Mouse (Mus musculus) lung, adult 18-20 months (tissue): ENCODE data around the gene Cblb.

Experiments used
- DNase-seq, 2 experiments: peaks; one replicate each; pipeline ENCODE4 v3.0.0; 2022; ENCODE audit warnings: mixed read lengths in 2 of 2

The Cblb gene

DNA sequence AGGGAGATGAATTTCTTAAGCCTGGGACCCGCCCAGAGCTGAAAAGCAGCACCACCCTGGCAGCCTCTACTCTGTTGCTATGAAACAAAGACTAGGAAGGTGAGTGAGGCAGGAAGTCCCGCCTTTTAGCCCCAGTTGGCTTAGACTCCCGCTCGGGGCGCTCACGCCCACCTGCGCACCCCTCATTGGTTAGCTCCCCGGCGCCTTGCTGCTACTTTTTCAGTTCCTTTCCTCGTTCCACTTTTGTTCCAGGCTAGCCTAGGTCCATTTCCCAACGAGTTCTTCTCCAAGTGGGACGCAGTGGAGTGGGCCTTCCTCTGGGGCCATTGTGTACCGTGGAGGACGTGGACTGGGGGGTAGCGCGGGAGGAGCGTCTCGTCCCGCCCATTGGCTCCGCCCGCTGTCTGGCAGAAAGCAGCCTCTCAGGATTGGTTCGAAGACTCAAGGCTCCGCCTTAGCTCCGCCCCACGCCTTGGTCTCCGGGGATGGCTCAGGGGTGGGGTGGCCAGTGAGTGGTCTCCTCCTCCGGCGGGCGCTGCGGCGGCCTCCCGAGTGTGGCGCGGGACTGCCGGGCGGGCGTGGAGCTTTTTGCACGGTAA, at the start of gene Cblb:
Gene Cblb, plus strand, starts transcription at position 135 of the 599 bp plus-strand sequence.
- DNase-seq: peak; percentile 99

DNA sequence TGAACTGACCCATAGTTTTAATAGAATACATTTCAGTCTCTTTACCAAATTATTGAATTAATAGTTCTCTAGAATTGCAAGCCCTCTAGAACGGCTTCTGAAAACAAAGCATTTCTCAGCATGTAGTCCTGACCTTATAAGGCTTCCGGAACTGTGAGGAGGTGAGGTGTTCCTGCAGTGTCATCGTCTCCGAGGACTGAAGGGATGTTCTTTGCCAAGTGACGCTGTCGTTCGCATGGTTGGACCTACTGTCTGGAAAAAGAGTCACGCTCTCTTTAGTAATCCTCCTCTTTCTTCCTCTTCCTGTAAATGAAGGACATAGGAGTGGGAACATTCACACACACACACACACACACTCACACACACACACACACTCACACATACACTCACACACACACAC, 45.6 kb upstream of the Cblb start:
- no peak for DNase-seq

DNA sequence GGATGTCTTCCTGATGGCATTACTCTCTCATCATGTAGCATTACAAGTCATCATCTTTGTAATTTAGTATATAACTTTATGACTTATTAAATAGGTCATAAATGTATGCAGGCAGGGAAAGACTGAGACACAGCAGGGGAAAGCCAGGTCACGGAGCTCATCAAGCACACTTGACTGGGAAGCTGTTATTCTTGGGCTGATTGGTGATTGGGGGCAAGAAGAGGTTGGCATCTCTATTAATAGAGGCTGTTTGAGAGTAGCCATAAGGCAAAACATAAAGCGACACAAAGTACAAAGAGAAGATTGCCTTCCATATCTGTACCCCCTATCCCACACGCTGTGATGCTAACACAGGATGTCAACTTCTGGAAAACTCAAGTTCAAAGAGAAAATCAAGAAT, 44.8 kb upstream of the Cblb start:
- no peak for DNase-seq

DNA sequence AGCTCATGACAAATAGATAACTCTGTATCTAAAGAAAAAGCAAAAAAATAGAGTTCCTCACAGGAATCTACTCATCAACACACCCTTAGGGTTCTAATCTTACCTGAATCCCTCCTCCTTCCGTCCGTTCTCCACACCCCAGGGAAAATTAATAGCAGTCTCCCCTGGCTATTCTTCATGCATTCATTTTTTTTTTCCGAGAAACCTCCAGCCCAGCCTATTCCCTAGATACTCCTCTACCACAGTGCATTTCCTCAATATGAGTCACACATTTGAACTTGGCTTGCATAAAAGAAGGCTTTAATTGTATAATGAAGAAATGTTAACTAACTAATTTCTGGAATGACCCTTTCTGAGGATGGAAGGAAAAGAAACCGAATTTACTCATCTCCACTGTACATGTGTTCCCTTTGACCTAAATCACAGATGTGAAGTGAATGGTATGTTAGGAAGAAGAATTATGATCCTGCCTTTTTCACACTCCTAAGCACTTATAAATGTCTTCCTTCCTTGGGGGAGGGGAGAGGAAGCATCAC, 43.9 kb upstream of the Cblb start:
- no peak for DNase-seq

DNA sequence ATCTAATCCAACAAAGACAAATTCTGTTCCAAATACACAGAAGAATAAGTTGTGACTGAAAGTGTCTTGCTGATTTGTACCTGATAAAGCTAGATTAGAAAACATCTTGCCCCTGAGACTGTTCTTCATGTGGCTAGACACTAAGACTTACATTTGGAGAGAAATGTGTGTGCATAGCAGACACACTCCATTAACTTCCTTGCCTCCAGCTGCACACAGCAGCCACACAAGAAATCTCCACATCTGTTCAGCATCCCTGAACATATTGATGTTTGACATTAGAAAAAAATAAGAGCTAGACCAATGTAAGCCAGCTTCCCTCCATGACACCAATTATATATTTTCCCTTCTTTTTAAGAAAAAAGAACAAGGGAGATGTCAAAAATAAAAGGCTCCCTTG, 43.0 kb upstream of the Cblb start:
- DNase-seq: no peak

DNA sequence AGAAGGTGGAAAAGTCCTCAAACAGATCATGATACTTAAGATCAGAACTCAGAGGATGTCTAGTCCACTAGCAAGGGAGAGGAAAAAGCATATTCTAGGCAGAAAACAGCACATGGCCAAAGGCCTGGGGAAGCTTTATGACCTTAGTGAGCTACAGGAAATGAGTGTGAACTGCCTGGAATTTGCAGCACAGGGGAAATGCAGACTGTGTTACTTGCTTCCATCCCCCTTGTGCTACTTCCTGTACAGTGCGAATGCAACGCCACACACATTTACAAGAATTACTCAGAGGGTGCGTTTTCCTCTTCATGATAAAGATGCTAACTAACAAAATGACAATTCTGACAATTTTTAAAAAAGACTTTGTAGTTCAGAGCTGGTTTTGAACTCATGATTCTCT, 41.8 kb upstream of the Cblb start:
- no peak for DNase-seq

DNA sequence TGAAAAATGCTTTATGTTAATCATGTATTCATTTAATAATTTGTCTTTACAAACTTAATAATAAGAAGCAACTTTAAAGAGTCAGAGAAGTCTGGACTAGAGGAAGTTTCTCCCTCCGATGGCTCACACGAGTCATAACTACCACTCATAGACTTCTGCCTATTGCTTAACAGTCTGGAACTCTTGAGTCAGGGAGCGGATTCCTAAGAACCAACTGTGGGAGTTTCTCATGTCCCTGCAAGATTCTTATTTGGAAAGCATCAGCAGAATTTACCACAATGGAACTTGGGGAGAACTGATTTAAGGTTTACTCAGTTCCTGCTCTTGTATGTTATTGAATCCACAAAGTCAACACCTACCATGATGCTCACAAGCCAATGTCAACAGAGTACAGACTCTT, 31.0 kb upstream of the Cblb start:
- no peak for DNase-seq

DNA sequence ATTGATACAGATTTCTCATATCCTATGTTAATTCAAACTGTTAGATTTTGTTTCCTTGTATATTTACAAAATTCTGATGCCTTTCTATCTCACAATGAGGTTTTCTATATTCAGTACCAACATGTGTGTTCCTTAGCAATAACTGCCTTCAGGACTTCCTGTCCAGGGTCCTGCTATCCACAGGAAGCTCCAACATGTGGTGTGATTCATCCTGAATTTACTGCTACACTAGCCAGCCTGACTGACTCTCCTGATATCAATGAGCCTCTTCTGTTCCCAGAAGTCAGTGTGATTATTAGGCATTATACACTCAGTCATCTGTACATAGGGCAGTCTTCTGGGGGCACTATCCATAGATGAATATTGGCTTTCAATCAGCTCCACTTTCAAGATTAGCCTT, 30.2 kb upstream of the Cblb start:
- no peak for DNase-seq

DNA sequence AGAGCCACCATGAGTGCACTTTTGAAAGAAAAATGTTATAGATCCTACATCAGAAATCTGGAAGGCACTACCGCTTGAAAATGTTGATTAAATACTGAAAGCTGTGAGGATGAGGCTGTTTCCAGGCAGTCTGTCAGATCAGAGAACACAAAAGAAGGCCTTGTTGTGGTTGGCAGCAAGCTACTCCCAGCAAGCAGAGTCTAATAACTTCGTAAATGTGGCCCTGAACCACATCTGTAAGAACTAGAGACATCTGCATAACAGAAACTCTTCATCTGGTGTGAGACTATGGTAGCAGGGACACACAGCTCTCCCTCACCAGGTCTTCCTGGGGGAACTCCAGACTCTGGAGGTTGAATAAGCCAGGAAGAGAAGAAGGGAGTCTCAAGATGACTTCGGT, 24.0 kb upstream of the Cblb start:
- no peak for DNase-seq

DNA sequence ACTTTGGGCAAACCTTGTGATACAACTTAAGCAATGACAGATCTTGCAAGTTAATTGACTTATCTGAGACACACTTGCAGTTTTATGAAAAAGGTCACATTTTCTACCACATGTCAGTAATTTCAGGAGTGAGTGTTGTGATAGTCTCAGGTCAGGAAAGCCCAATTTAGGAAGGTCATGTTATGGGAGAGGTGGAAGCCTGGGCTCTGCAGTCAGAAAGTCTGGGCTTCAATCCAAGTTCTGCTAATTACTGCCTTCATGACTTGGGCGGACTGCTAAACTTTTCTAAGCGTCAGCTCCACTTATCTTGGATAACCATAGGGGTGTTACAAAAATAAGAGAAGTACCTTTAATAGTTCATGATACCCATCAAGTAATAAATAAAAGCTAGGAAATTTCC, 22.6 kb upstream of the Cblb start:
- DNase-seq: no peak

DNA sequence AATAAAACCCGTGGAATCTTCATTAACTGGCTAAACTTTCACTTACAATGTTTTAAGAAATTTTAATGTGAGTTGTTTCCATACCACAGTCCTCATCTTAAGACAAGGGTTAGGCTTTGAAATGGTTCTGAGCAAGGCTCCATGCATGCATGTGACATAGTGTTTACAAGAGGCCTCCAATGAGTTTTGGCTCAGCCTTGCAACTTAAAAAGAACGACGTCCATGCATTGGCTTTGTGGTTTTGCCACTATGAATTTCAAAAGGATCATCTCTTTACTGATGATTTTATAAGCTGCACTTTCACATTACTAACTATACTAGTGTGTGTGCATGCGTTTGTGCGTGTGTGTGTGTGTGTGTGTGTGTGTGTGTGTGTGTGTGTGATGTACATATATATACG, 21.6 kb upstream of the Cblb start:
- DNase-seq: no peak

DNA sequence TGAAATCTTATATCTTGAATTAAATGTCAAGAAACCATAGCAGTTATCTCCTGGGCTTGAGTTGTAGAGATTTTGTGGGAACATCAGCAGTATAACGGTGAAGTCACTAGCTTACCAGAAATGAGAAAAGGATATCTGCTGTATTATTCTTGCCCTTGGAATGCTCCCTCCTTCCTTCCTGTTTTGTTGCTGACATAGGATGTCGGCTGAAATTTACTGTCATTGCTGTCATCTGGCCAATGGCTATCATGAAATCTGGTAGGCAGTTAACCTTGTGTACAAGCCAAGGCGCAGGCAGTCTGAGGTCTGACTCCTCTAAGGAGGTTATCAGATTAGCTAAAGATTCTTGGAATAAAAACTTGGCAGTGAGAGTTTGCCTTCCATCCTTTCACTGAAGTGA, 18.0 kb upstream of the Cblb start:
- no peak for DNase-seq

DNA sequence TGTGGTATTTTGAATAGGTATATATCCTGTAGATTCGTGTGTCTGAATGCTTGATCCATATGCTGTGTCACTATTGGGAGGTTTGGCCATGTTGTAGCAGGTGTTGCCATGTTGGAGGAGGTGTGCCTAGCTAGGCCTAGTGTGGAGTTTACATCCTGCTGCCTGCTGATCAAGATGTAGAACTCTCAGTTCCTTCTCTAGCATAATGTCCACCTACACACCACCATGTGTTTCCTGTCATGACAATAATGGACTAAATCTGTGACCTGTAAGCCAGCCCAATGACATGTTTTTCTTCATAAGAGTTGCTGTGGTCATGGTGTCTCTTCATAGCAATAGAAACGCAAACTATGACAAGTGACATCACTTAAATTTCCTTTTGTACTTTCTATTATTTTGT, 17.2 kb upstream of the Cblb start:
- DNase-seq: no peak

DNA sequence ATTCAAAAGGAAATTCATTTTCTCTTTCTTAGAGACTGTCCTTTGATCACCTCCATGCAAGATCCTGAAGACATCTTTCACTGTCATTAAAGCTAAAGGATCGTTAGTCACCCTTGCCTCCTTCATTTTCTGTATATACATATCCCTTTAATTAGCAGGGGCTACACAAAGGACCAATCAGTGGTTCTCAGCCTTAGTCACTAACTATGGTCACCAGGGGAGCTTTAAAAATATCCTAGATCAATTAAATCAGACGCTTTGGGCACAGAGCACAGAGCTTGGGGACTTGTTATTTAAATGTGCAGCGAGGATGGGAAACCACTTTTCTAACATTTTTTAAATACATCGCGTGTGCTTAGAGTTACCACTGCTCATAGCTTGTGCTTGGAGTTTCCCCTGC, 7.6 kb upstream of the Cblb start:
- no peak for DNase-seq

DNA sequence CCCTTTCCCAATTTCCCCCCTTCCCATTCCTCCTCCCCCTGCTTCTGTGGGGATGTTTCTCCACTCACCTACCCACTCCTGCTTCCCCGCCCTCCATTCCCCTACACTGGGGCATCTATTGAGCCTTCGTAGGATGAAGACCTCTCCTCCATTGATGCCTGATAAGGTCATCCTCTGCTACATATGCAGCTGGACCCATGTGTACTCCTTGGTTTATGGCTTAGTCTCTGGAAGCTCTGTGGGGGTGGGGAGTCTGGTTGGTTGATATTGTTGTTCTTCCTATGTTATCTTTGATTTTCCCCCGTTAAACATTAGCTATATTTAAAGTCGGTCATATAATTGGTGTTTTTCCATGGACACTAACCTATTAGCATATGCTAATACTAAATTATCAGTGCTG, 3.7 kb upstream of the Cblb start:
- DNase-seq: no peak

DNA sequence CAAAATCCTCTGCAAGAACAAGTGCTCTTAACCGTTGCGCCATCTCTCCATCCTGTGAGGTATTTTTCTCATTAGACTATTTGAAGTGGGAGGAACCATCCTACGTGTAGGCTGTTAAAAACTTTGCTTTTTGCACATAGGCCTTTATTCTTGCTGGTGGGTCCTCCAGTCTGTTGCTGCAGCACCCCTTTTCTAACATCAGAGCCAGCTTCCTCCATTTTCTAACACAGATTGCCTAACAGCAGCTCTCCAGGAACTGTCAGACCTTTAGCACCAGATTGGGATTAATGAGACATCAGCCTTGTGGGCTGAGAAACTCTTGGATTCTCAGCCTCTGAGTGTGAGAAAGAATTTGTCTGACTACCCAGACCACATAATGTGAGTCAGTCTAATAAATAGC, 2.0 kb upstream of the Cblb start:
- peak in 1 of 2 experiments; percentile 27 for DNase-seq

DNA sequence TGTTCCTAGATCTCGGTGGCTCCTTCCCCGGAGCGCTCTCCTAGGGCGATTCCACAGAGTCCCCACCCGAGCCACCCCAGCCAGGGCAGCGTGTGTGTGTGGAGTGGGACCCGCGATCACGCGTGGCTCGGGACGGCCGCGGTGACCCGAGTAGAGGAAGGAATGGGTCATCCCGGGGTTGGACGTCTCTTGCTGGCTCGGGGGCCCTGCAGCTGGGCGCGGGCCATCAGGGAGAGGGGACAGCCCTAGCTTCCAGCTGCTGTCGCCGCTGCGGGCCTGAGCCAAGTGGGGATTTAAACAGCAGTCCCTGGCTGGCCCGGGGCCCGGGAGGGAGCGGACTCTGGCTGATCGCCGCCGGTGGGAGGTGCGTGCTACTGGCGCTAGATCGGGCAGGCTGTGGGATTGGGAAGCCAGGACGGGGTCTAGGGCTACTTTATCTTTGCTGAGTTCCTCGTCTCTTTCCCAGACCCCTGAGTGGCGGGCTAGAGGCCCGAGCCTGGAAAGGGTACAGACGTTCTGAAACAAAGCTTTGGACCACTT, 757 bp downstream of the Cblb start:
- DNase-seq: peak; percentile 92 to 93

DNA sequence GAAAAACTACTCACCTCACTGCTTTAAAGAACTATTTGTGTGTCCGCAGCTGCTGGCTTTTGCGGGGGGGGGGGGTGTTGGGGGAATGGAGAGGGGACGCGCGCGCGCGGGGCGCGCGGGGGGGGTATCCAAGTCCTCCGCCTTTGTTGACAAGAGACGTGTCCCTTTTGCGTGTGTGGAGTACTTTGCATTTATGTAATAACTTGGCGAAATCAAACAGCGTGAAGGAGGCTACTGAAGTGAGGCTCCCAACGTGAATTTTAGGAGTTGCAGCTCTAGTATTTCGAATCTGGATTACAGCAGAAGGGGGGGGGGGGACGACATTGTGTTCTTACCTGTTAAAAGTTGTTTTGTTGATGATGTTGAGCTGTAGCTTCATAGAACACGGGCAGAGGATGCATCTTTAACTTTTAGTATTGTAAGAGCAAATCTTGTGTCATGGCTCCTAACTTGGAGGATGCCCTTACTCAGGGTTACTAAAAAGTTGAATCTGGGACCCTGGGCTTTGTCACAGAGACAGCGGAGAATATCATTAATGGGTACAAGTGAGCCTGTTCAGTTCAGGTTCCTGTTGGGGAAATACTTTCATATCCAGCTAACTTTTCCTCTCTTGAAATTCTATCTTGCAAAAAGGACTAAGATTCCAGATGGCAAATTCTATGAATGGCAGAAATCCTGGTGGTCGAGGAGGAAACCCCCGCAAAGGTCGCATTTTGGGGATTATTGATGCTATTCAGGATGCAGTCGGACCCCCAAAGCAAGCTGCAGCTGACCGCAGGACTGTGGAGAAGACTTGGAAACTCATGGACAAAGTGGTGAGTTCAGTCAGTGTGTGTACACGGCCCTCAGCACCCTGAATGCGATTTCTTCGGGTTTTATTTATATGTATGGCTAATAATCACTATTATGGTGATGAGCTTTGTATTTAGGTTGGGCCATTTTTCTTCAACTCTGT, 1.6 kb downstream of the Cblb start:
- DNase-seq: peak in 1 of 2 experiments; percentile 45

DNA sequence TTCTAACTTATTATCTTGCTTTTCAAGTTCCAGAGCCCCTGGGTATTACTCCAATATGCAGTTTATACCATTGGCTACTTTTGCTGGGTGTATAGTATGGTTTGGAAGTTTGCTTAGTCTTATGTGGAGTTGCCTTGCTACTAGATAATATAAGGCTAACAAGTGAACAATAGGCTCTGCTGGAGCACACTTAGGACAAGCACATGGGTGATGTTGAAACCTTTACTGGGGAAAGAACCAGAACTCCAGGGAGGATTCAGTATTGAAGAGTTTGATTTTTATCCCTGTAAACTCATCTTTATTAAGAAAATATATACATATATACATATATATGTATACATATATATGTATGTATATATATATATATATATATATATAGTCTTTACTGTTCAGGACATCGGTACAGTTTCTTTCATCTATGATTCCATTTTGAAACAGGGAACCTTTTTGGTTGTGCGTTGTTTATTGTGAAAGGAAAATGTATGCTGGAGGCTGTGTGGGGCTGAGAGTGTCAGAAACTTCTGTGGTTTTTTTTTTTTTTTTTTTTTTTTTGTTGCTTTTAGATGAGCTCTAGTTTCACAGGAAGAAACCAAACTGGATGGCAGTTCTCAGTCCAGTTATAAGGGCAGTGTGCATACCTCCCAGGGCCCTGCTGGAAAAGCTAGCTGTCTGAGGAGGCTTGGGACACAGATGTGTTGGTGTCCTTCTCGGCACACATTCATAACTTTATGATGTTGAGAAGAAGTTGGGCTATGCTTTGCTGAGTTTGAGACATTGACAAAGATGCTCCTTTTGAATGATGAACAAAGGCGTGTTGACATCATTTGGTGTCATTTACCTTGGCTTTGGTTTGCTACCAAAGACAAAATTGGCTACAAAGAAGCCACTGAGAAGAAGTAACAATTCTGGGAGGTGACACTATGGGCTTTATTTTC, 2.6 kb downstream of the Cblb start:
- DNase-seq: no peak

DNA sequence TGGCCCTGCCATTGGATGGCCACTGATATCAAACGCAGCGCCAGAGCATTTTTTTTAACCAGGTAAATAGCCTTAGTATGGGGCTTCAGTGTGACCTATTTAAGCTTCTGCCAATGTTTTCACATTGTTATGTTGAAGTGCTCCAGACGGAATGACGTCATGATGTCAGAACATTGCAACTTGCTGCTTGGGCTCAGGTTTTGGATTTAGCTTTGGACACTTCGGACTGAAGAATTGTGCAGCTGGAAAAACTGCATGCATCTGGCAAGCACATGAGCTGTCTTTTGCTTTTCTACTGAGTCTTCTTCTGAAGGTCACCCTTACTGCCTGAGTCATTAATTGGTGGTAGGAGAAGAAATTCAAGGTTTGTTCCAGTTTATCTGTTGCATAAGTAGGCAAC, 3.3 kb downstream of the Cblb start:
- DNase-seq: no peak

DNA sequence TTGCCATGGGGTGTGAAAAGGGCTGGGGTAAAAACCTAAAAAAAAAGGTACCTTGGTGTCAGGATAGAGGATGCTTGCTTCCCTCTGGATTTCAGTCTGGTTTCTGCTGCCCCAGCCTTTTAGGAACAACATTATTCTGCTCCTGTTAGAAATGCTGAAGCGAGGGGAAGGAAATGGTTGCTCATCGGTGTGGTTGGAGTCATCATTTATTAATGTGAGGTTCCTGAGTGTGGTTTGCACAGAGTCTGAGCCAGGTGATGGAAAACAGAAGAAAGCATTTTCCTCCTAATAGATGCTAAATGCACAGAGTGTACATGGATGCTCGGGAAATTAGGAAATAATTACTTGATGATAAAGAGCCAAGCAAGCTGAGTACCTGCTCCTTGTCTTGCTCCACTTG, 5.3 kb downstream of the Cblb start:
- no peak for DNase-seq

DNA sequence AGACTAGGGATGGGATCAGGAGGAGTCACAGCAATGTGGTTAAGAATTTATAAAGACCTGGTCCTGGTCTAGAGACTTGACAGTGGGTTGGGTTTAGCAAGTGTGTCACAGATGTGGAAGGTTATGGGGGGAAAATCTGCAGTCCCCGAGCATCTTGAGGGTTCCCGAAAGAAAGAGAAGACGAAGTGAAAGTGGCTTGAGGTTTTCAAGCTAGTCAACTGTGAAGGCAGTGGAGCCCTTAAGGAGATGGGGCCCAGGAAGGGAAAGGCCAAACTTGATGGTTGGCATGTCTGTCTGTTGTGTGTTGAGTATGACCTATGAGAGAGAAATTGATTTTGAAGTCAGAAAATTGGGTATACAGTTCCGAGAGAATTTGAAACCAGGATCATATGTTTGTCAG, 7.3 kb downstream of the Cblb start:
- no peak for DNase-seq

DNA sequence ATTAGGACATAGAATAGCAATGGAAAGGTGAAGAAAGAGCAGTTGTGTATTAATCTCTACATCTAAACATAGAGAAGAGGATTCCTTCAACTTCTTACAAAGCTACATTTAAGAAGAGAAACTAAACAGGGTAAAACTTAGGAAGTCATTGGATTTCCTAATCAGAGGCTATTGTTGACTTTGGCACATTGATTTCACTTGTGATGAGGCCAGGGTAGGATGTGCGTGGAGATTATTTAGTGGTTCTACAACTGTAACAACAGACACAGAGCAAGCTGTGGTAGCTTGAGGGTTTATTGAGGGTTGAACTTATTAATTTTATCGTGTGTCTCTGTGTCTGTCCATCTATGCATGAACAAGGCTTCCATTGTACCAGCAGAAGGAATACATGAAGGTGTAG, 7.8 kb downstream of the Cblb start:
- DNase-seq: no peak
